Mouse (Mus musculus) spleen, adult 2 months (tissue): ENCODE measurements at regions not wholly inside any gene's neighbourhood (a gene's known extent, or its start where the extent isn't known, plus 50 kb on each side); places are given as distances from the start of the nearest gene placed in this dataset.

Experiments used
- CTCF ChIP-seq: fragments of 200-500 bp; IDR thresholded peaks from 2 replicates; pipeline ENCODE4 v1.5.1; 2011; ENCODE audit warnings: mild to moderate bottlenecking, inconsistent platforms; ENCODE audit not compliant: insufficient read depth, insufficient read length, insufficient replicate concordance; ENCODE audit errors: extremely low read depth
- POLR2A ChIP-seq: fragments of 200-500 bp; IDR thresholded peaks from 2 replicates; pipeline ENCODE4 v1.6.1; 2011; ENCODE audit warnings: low read depth, low read length, inconsistent platforms

DNA sequence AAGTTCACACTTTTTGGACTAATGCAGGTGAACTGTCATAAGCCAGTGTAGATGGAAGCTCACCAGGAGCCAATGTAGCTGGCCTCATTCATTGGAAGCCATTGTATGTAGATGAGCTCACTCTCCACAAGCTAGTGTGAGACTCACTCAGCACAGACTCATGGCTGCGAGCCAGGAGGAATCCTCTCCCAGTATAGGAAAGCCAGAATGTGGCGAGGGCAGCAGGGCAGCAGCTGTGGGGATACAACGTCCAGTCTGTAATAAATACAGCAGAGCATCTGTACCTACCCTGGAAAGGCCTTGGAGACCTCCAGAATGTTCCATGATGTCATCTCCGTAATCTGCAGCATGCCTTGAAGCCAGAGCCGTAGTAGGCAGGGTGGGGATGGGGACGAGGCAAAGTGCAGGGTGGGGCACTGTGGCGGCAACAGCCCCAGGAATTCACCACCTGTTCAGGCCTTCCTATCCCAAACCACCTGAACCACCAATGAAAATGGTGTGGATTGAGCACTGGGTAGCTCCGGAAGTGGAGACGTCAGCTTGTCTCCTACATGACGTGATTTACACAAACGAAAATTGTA is 84.1 kb downstream of the Dll1 start:
- TF ChIP-seq POLR2A (no peak), CTCF (no peak)
